ENCODE assay signal across 26 mouse cellular contexts in the genomic region with DNA sequence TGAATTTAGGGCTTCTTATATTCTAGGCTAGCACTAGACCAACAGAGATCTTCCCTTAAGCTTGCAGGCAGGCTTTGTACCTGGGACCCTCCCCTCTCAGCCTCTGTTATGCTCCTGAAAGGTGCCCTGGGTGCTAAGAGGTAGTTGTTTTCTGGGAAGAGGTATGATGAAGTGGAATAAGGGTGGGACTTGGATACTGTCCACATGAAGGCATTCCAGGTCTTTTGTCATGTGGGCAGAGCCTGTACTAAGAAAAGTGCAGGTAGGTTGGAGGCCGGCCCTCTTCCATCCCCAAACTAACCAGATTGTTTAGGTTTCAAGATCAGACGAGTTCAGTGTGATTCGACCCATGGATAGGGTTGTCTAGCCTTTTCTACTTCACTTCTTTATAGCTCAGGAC. TPM values are rescaled to one million over a fixed set of nuclear protein-coding genes. Genes with fewer than 3 reads are reported as not detected.
DNase-seq lines count a peak whose midpoint lies in the region; ATAC-seq and TF ChIP-seq lines count a peak whose summit lies in the region.
"Had no signal": no experiment of that assay in that cellular context is flagged by ENCODE, and none has a peak within 500 bp of the region (broad histone marks: within the 10 kb centered on the region; RNA-seq: fewer than 3 reads in every experiment).

No protein-coding gene starts in this region.

- no peak overlapping the region for H3K9ac ChIP-seq in lung, embryonic 16.5 days (ENCODE audit: low read length)
- H3K9ac ChIP-seq: forebrain, embryonic 13.5 days; hindbrain, embryonic 13.5 days had no signal

- H3K27me3 ChIP-seq in lung, embryonic 16.5 days (ENCODE audit: control insufficient read depth, insufficient read depth, low read depth, low read length): no peaks in the 10 kb centered on the region
- H3K27me3 ChIP-seq in small intestine, adult 2 months (ENCODE audit: control insufficient read depth, insufficient read depth, low read length): no peaks in the 10 kb centered on the region
- H3K27me3 ChIP-seq: CH12.LX; forebrain, embryonic 13.5 days; hindbrain, embryonic 13.5 days had no signal

- 0 out of 2 replicates have a peak, but pooled peaks have one; percentile 15 for ATAC-seq in lung, embryonic 16.5 days (ENCODE audit: low read depth)
- ATAC-seq: forebrain, embryonic 13.5 days; forebrain, embryonic 16.5 days; hindbrain, embryonic 16.5 days had no signal

- H3K36me3 ChIP-seq in lung, embryonic 16.5 days (ENCODE audit: control insufficient read depth, insufficient read depth, low read length): no peaks in the 10 kb centered on the region
- H3K36me3 ChIP-seq in small intestine, adult 2 months (ENCODE audit: control insufficient read depth, insufficient read depth, low read length): no peaks in the 10 kb centered on the region
- H3K36me3 ChIP-seq: forebrain, embryonic 10.5 days; hindbrain, embryonic 10.5 days; hindbrain, embryonic 13.5 days had no signal

- 64% methylated on average over 3 of the region's 3 CpGs for WGBS in lung, embryonic 16.5 days
- 29% methylated on average over 3 of the region's 3 CpGs for WGBS in small intestine, adult 2 months

- no peak for TF ChIP-seq CTCF in small intestine, adult 2 months (IDR thresholded peaks at IDR 0.05; ENCODE audit: extremely low read depth, insufficient read length, insufficient replicate concordance, low read depth, low read length)

- H3K4me1 ChIP-seq in lung, embryonic 16.5 days (replicated peaks; ENCODE audit: control insufficient read depth, insufficient read depth, low read length): 0 out of 2 replicates have a peak, but pooled peaks cover 3% of the 10 kb centered on the region
- H3K4me1 ChIP-seq in small intestine, adult 2 months (ENCODE audit: control insufficient read depth, insufficient read depth, insufficient read length, low read length): peaks cover 29% of the 10 kb centered on the region
- H3K4me1 ChIP-seq: forebrain, embryonic 13.5 days; hindbrain, embryonic 13.5 days had no signal

- H3K4me2 ChIP-seq in lung, embryonic 16.5 days (ENCODE audit: low read depth, low read length): no peak overlapping the region
- H3K4me2 ChIP-seq: forebrain, embryonic 13.5 days; heart, embryonic 11.5 days; hindbrain, embryonic 13.5 days had no signal

- no peak overlapping the region for H3K27ac ChIP-seq in lung, embryonic 16.5 days (ENCODE audit: low read length)
- peak overlapping the region; percentile 85 for H3K27ac ChIP-seq in small intestine, adult 2 months (ENCODE audit: insufficient read depth, low read depth, low read length)
- H3K27ac ChIP-seq: forebrain, embryonic 10.5 days; forebrain, embryonic 13.5 days; heart, adult 2 months; hindbrain, embryonic 10.5 days; hindbrain, embryonic 13.5 days had no signal

- H3K4me3 ChIP-seq in lung, embryonic 16.5 days (ENCODE audit: low read length): no peak overlapping the region
- no peak overlapping the region for H3K4me3 ChIP-seq in small intestine, adult 2 months (ENCODE audit: low read depth, low read length)
- H3K4me3 ChIP-seq: forebrain, embryonic 10.5 days; forebrain, embryonic 13.5 days; heart, adult 2 months; hindbrain, embryonic 10.5 days; hindbrain, embryonic 13.5 days had no signal

- no peak for DNase-seq in lung, postnatal 14 days
- DNase-seq in lung, postnatal 25 days (ENCODE audit: low spot score): peak; percentile 36
- DNase-seq in c-Kit-positive CD71-positive TER-119-positive erythroid progenitor cells, embryonic 14.5 days (ENCODE audit: low spot score): no peak
- DNase-seq in layer of hippocampus, adult 8-10 months (ENCODE audit: low spot score in 2 of 2): no peak
- DNase-seq in heart, postnatal 25 days (ENCODE audit: low spot score): no peak
- DNase-seq: adrenal gland, adult 2 months; adrenal gland, postnatal 14 days; cerebellum, adult 11-12 months; cerebellum, adult 8-10 months; cerebellum, postnatal 10 days; cerebellum, postnatal 36 days; gastrocnemius, postnatal 10 days; gastrocnemius, postnatal 36 days; heart, postnatal 36 days had no signal

- TF ChIP-seq POLR2A in small intestine, adult 2 months (IDR thresholded peaks at IDR 0.05; ENCODE audit: low read depth, low read length): no peak

- no peaks in the 10 kb centered on the region for H3K9me3 ChIP-seq in lung, embryonic 16.5 days (ENCODE audit: control insufficient read depth, low read length)
- H3K9me3 ChIP-seq: forebrain, embryonic 10.5 days; forebrain, embryonic 13.5 days; G1E; hindbrain, embryonic 10.5 days; hindbrain, embryonic 13.5 days had no signal

- intact Hi-C loops in heart, postnatal 25 days (cut with DNase I): no loop called here

RNA-seq across cellular contexts. Expression of a gene that starts 45.2 kb away (rescaled TPM):
- 26.9 and 28.0 TPM in 2 replicates for polyA plus RNA-seq in lung, embryonic 16.5 days (2015; fragmentation: Nextera tagmentation; extraction: Ambion mirVana)
- 5.9 and 10.9 TPM in 2 replicates for polyA plus RNA-seq in small intestine, adult 2 months (2012; rRNA removed)
- total RNA-seq in layer of hippocampus, adult 8-10 months (2022): 10 to 100 TPM; 63.6 to 85.5 (median 73.3) TPM
- total RNA-seq in heart, postnatal 25 days (2021): 10 to 100 TPM; 18.0 to 19.6 TPM
